Mouse (Mus musculus): ENCODE data around the gene Ccdc63.
A peak's percentile ranks its signal among the peaks of the same experiment; 100 is the strongest.
"Not testable (repeated sequence)": the region's sequence is repeated elsewhere in the genome, so short reads cannot be mapped to it uniquely, and the experiment has no call there.

The Ccdc63 gene

GRCm38 (mm10) chr5:122148107-122148506 is 7.5 kb upstream of the Ccdc63 start:
- DNase-seq, result no peak

GRCm38 (mm10) chr5:122146609-122147008 is 6.0 kb upstream of the Ccdc63 start:
- no peak for DNase-seq

- peak; percentile 63 to 66 for DNase-seq
Measured at GRCm38 (mm10) chr5:122146056-122146580, 5.5 kb upstream of the Ccdc63 start.

GRCm38 (mm10) chr5:122145381-122146055 is 4.9 kb upstream of the Ccdc63 start:
- DNase-seq, result peak in 1 of 2 experiments; percentile 59

- no peak for DNase-seq
Measured at GRCm38 (mm10) chr5:122144825-122145224, 4.2 kb upstream of the Ccdc63 start.

GRCm38 (mm10) chr5:122143543-122143942 is 2.9 kb upstream of the Ccdc63 start:
- DNase-seq, result peak; percentile 31 to 62

GRCm38 (mm10) chr5:122142230-122142992 is 1.8 kb upstream of the Ccdc63 start:
- peak in 1 of 2 experiments; percentile 78 for DNase-seq

- DNase-seq, result not testable (repeated sequence)
Measured at GRCm38 (mm10) chr5:122139771-122140170, 852 bp downstream of the Ccdc63 start.

GRCm38 (mm10) chr5:122138856-122139255 is 1.8 kb downstream of the Ccdc63 start:
- no peak for DNase-seq

- DNase-seq, result peak in 1 of 2 experiments; percentile 36
Measured at GRCm38 (mm10) chr5:122136508-122137408, 3.9 kb downstream of the Ccdc63 start.

- no peak for DNase-seq
Measured at GRCm38 (mm10) chr5:122135290-122135882, 5.2 kb downstream of the Ccdc63 start.

- DNase-seq, result no peak
Measured at GRCm38 (mm10) chr5:122134395-122135289, 6.0 kb downstream of the Ccdc63 start.

GRCm38 (mm10) chr5:122133050-122133389 is 7.6 kb downstream of the Ccdc63 start:
- no peak for DNase-seq

GRCm38 (mm10) chr5:122132167-122133049 is 8.2 kb downstream of the Ccdc63 start:
- no peak for DNase-seq

GRCm38 (mm10) chr5:122131076-122132051 is 9.3 kb downstream of the Ccdc63 start:
- DNase-seq, result peak; percentile 84 to 96

GRCm38 (mm10) chr5:122130341-122130998 is 10.2 kb downstream of the Ccdc63 start:
- no peak for DNase-seq

GRCm38 (mm10) chr5:122129068-122129655 is 11.5 kb downstream of the Ccdc63 start:
- DNase-seq, result peak; percentile 80 to 83

- peak in 1 of 2 experiments; percentile 33 for DNase-seq
Measured at GRCm38 (mm10) chr5:122125211-122125760, 15.3 kb downstream of the Ccdc63 start.
